Mouse (Mus musculus) neural tube, embryonic 13.5 days (tissue): ENCODE measurements at regions not wholly inside any gene's neighbourhood (a gene's known extent, or its start where the extent isn't known, plus 50 kb on each side); places are given as distances from the start of the nearest gene placed in this dataset.

Source experiments
- ATAC-seq: fragments of 200-750 bp; cut with Nextera tagmentation; 2 replicates; pipeline ENCODE4 v1.8.0; 2017; ENCODE audit warnings: low read depth, mild to moderate bottlenecking, moderate TSS enrichment, moderate library complexity
- H3K27ac ChIP-seq: fragments of 300-500 bp; sonication (generic); replicated peaks from 2 replicates; pipeline ENCODE4 v1.5.1; 2015; ENCODE audit warnings: moderate library complexity, mild to moderate bottlenecking, inconsistent platforms
- H3K27me3 ChIP-seq: fragments of 300-500 bp; sonication (generic); 2 replicates; pipeline ENCODE4 v1.6.1; 2015; ENCODE audit warnings: mild to moderate bottlenecking, inconsistent platforms
- H3K36me3 ChIP-seq: fragments of 300-500 bp; sonication (generic); 2 replicates; pipeline ENCODE4 v1.6.1; 2015; ENCODE audit warnings: mild to moderate bottlenecking, inconsistent platforms
- H3K4me1 ChIP-seq: fragments of 300-500 bp; sonication (generic); replicated peaks from 2 replicates; pipeline ENCODE4 v1.6.1; 2015; ENCODE audit warnings: inconsistent platforms
- H3K4me2 ChIP-seq: fragments of 300-500 bp; sonication (generic); 2 replicates; pipeline ENCODE4 v1.6.1; 2015; ENCODE audit warnings: inconsistent platforms, mild to moderate bottlenecking, moderate library complexity
- H3K4me3 ChIP-seq: fragments of 300-500 bp; sonication (generic); 2 replicates; pipeline ENCODE4 v1.5.1; 2015; ENCODE audit warnings: mild to moderate bottlenecking, inconsistent platforms
- H3K9ac ChIP-seq: fragments of 300-500 bp; sonication (generic); 2 replicates; pipeline ENCODE4 v1.6.1; 2015; ENCODE audit warnings: moderate library complexity, mild to moderate bottlenecking, inconsistent platforms
- H3K9me3 ChIP-seq: fragments of 300-500 bp; sonication (generic); 2 replicates; pipeline ENCODE4 v1.6.1; 2016; ENCODE audit warnings: inconsistent platforms
- WGBS: fragments of 180-500 bp; shearing (Covaris S2); methylation state at CpG from one replicate; pipeline ENCODE4 v1.1.7; 2015; 5-methylcytosine and 5-hydroxymethylcytosine counted together

DNA sequence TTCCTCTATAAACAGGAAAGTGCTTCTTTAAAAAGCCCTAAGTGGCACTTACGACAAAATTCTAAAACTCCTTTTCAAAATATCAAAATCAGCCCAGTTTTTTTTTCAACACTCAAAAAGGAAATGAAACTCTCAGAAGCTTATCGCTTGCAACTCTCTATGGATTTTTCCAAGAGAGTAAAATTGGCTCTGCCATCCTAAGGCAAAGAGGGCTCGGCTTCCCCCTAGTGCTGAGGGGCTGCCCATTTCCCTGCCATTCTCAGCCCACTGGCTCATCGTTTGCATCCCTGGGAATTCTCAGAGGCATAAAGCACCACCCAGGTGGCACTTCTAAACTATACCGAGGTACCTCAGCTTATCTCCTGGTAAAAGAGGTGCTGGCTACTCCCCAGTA lies 84.7 kb upstream of the Map3k7 start:
- H3K27me3 ChIP-seq, result peaks cover 13% of the 10 kb centered on the region
- no peaks in the 10 kb centered on the region for H3K36me3 ChIP-seq
- no peak overlapping the region for H3K4me2 ChIP-seq
- H3K4me3 ChIP-seq, result no peak overlapping the region
- no peaks in the 10 kb centered on the region for H3K9me3 ChIP-seq
- H3K27ac ChIP-seq, result no peak overlapping the region
- H3K4me1 ChIP-seq, result peaks cover 38% of the 10 kb centered on the region
- WGBS, result 39% methylated on average over 5 of the region's 5 CpGs
- H3K9ac ChIP-seq, result no peak overlapping the region
- ATAC-seq, result no peak

DNA sequence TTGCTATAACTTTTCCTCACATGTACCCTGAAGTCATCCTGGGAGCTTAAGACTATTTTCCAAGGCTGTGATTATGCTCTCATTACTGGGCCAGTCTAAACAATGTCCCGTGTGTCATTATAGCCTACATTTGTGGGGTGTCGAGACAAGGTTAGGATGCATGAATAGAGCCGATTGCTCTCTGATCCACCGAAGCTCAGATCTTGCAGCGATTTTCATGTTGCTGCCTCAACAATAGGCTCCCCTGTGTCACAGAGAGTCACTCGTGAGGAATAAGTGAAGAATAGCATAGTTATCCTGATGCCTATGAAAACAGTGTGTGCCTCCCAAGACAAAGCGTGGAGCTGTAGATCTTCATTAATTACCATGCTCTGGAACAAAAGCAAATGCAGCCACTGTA lies 83.7 kb upstream of the Map3k7 start:
- no peaks in the 10 kb centered on the region for H3K36me3 ChIP-seq
- 20% methylated on average over 7 of the region's 7 CpGs for WGBS
- peaks cover 13% of the 10 kb centered on the region for H3K27me3 ChIP-seq
- H3K4me2 ChIP-seq, result peak overlapping the region; percentile 33
- H3K4me1 ChIP-seq, result peaks cover 37% of the 10 kb centered on the region
- H3K27ac ChIP-seq, result no peak overlapping the region
- H3K4me3 ChIP-seq, result no peak overlapping the region
- H3K9me3 ChIP-seq, result no peaks in the 10 kb centered on the region
- H3K9ac ChIP-seq, result no peak overlapping the region
- ATAC-seq, result no peak

DNA sequence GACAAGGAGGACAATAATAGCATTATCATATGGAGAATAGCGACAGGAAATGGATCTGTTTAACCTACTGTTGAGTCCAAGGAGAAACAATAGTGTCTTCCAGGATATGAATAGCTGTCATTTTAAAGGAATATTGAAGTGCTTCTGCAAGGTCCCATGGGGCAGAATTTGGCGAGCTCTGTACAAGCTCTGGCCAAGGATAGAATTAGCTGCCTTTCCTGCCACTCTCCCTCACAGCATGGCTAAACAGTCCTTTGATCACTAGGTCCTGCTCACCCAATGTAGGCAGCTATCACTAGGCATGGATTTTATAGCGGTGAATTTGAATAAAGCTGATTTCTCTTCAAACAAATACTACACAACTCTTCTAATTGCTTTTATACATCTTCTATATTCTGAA lies 74.2 kb upstream of the Map3k7 start:
- no peaks in the 10 kb centered on the region for H3K4me1 ChIP-seq
- H3K4me3 ChIP-seq, result no peak overlapping the region
- 64% methylated on average over 3 of the region's 3 CpGs for WGBS
- H3K9me3 ChIP-seq, result no peaks in the 10 kb centered on the region
- no peak for ATAC-seq
- H3K27me3 ChIP-seq, result no peaks in the 10 kb centered on the region
- no peak overlapping the region for H3K9ac ChIP-seq
- no peak overlapping the region for H3K27ac ChIP-seq
- no peaks in the 10 kb centered on the region for H3K36me3 ChIP-seq
- no peak overlapping the region for H3K4me2 ChIP-seq

DNA sequence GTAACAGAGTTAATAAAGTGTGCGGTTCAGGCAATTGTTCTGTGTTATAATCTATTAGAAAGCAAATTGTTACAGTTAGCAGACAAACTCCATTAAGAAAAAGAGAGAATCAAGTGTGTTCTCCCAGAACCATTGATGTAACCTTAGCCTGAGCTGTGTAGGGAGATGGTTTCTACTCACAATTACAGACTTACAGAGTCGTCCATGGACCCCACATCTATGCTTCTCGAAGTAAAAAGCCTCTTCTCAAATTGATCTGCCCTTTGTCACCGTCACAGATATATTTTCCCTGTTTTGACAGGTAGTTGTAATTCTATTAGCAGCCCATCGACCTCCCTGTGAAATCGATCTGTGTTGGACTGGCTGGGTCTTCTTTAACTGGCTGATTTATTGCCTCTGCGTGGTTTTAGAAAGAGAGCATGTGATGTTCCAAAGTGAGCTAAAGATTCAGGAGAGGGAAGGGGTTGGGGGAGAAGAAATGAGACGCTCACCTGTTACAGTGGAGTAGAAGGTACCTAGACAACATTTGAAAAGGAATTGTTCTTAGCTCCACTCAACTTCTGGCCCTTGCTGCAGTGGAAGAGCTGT lies 54.7 kb upstream of the Map3k7 start:
- WGBS, result 36% methylated on average over 8 of the region's 8 CpGs
- no peak for ATAC-seq
- no peaks in the 10 kb centered on the region for H3K36me3 ChIP-seq

More for the DNA sequence above, 54.7 kb upstream of the Map3k7 start:
- Histone ChIP-seq H3K27me3 (no peaks in the 10 kb centered on the region), H3K27ac (no peak overlapping the region), H3K4me3 (no peak overlapping the region), H3K9ac (no peak overlapping the region), H3K4me2 (no peak overlapping the region), H3K4me1 (no peaks in the 10 kb centered on the region), H3K9me3 (no peaks in the 10 kb centered on the region)
